Mouse (Mus musculus) hindbrain, embryonic 13.5 days (tissue): ENCODE results near the gene Laptm5. TPM values are rescaled to one million over a fixed set of nuclear protein-coding genes. Genes with fewer than 3 reads are reported as not detected.
A peak's percentile ranks its signal among the peaks of the same experiment; 100 is the strongest.

ENCODE experiments used
- ATAC-seq: fragments of 200-750 bp; cut with Nextera tagmentation; 2 replicates; pipeline ENCODE4 v1.8.0; 2017; ENCODE audit warnings: moderate TSS enrichment; ENCODE audit not compliant: low FRiP score
- H3K27ac ChIP-seq: fragments of 300-500 bp; sonication (generic); 2 replicates; pipeline ENCODE4 v1.5.1; 2015; ENCODE audit warnings: inconsistent platforms, mild to moderate bottlenecking, moderate library complexity
- H3K27me3 ChIP-seq: fragments of 300-500 bp; sonication (generic); 2 replicates; pipeline ENCODE4 v1.6.1; 2015; ENCODE audit warnings: mild to moderate bottlenecking, inconsistent platforms
- H3K36me3 ChIP-seq: fragments of 300-500 bp; sonication (generic); 2 replicates; pipeline ENCODE4 v1.6.1; 2015; ENCODE audit warnings: mild to moderate bottlenecking, inconsistent platforms
- H3K4me1 ChIP-seq: fragments of 300-500 bp; sonication (generic); replicated peaks from 2 replicates; pipeline ENCODE4 v1.6.1; 2015; ENCODE audit warnings: inconsistent platforms
- H3K4me2 ChIP-seq: fragments of 300-500 bp; sonication (generic); 2 replicates; pipeline ENCODE4 v1.6.1; 2015; ENCODE audit warnings: inconsistent platforms, mild to moderate bottlenecking, moderate library complexity
- H3K4me3 ChIP-seq: fragments of 300-500 bp; sonication (generic); 2 replicates; pipeline ENCODE4 v1.5.1; 2015; ENCODE audit warnings: mild to moderate bottlenecking, inconsistent platforms
- H3K9ac ChIP-seq: fragments of 300-500 bp; sonication (generic); 2 replicates; pipeline ENCODE4 v1.6.1; 2015; ENCODE audit warnings: mild to moderate bottlenecking, inconsistent platforms
- H3K9me3 ChIP-seq: fragments of 300-500 bp; sonication (generic); 2 replicates; pipeline ENCODE4 v1.6.1; 2016; ENCODE audit warnings: inconsistent platforms
- WGBS: fragments of 180-500 bp; shearing (Covaris S2); methylation state at CpG from one replicate; pipeline ENCODE4 v1.1.7; 2015; 5-methylcytosine and 5-hydroxymethylcytosine counted together
- polyA plus RNA-seq: library from polyadenylated mRNA; unstranded; fragments of >200 nt; fragmentation: Nextera tagmentation; extraction: Ambion mirVana; gene quantifications from 2 replicates; pipeline ENCODE4 v1.2.1, GENCODE M21; 2015

The Laptm5 gene
- 29.4 and 31.4 TPM in 2 replicates for polyA plus RNA-seq

- no peak within 1 kb of the TSS; the same call in 1 of the 2 replicates for H3K27ac ChIP-seq
Measured at GRCm38 (mm10) chr4:130913077-130913476, at the start of gene Laptm5. Gene Laptm5 (plus strand): TSS chr4:130913125.

GRCm38 (mm10) chr4:130865460-130865859 is 47.5 kb upstream of the Laptm5 start:
- H3K27me3 ChIP-seq, result peaks cover 76% of the 10 kb centered on the region
- H3K9me3 ChIP-seq, result no peaks in the 10 kb centered on the region
- H3K27ac ChIP-seq, result peak overlapping the region; percentile 86
- no peak overlapping the region for H3K4me3 ChIP-seq
- no peak overlapping the region for H3K9ac ChIP-seq
- 11% methylated on average over 5 of the region's 9 CpGs for WGBS
- H3K4me1 ChIP-seq, result peaks cover 52% of the 10 kb centered on the region
- H3K36me3 ChIP-seq, result no peaks in the 10 kb centered on the region
- H3K4me2 ChIP-seq, result peak overlapping the region; percentile 17; the same call in 1 of the 2 replicates
- no peak for ATAC-seq

More at GRCm38 (mm10) chr4:130913077-130913476, at the start of gene Laptm5:
- Histone ChIP-seq H3K4me3 (no peak within 1 kb of the TSS), H3K27me3 (peaks cover 2% of the 10 kb centered on the region; the same call in 1 of the 2 replicates), H3K36me3 (no peaks in the 10 kb centered on the region), H3K9ac (no peak within 1 kb of the TSS), H3K9me3 (no peaks in the 10 kb centered on the region), H3K4me2 (no peak within 1 kb of the TSS), H3K4me1 (peaks cover 5% of the 10 kb centered on the region)
- 65% methylated on average over 11 of the region's 11 CpGs for WGBS
- no peak for ATAC-seq

- Histone ChIP-seq H3K4me2 (peak overlapping the region; percentile 17; the same call in 1 of the 2 replicates), H3K27ac (peak overlapping the region; percentile 86), H3K36me3 (no peaks in the 10 kb centered on the region), H3K4me1 (peaks cover 51% of the 10 kb centered on the region), H3K9ac (peak overlapping the region; percentile 19; the same call in 1 of the 2 replicates), H3K27me3 (peaks cover 72% of the 10 kb centered on the region), H3K4me3 (no peak overlapping the region), H3K9me3 (no peaks in the 10 kb centered on the region)
- ATAC-seq, result peak; percentile 40; the same call in 1 of the 2 replicates
- WGBS, result 9% methylated on average over 8 of the region's 8 CpGs
Measured at GRCm38 (mm10) chr4:130865901-130866371, 47.0 kb upstream of the Laptm5 start.

- Histone ChIP-seq H3K9ac (no peak overlapping the region), H3K27me3 (peaks cover 68% of the 10 kb centered on the region), H3K4me2 (no peak overlapping the region), H3K36me3 (no peaks in the 10 kb centered on the region), H3K9me3 (no peaks in the 10 kb centered on the region), H3K4me1 (peaks cover 50% of the 10 kb centered on the region), H3K27ac (no peak overlapping the region), H3K4me3 (no peak overlapping the region)
- WGBS, result 78% methylated on average over 6 of the region's 6 CpGs
- ATAC-seq, result no peak
Measured at GRCm38 (mm10) chr4:130867940-130868339, 45.0 kb upstream of the Laptm5 start.

- peaks cover 63% of the 10 kb centered on the region for H3K27me3 ChIP-seq
- 0 out of 2 replicates have a peak overlapping the region, but pooled peaks have one; percentile 18 for H3K27ac ChIP-seq
- no peak for ATAC-seq
- H3K9ac ChIP-seq, result no peak overlapping the region
- H3K4me2 ChIP-seq, result no peak overlapping the region
- no peaks in the 10 kb centered on the region for H3K9me3 ChIP-seq
- WGBS, result 52% methylated on average over 5 of the region's 5 CpGs
- no peaks in the 10 kb centered on the region for H3K36me3 ChIP-seq
- peaks cover 53% of the 10 kb centered on the region for H3K4me1 ChIP-seq
- no peak overlapping the region for H3K4me3 ChIP-seq
Measured at GRCm38 (mm10) chr4:130868803-130869202, 44.1 kb upstream of the Laptm5 start.

GRCm38 (mm10) chr4:130872414-130872813 is 40.5 kb upstream of the Laptm5 start:
- H3K27ac ChIP-seq, result peak overlapping the region; percentile 85
- H3K9me3 ChIP-seq, result no peaks in the 10 kb centered on the region
- no peaks in the 10 kb centered on the region for H3K36me3 ChIP-seq
- ATAC-seq, result 0 out of 2 replicates have a peak, but pooled peaks have one; percentile 25
- peaks cover 64% of the 10 kb centered on the region for H3K27me3 ChIP-seq
- H3K4me1 ChIP-seq, result peaks cover 45% of the 10 kb centered on the region
- 28% methylated on average over 11 of the region's 11 CpGs for WGBS
- no peak overlapping the region for H3K4me2 ChIP-seq
- H3K9ac ChIP-seq, result no peak overlapping the region
- H3K4me3 ChIP-seq, result no peak overlapping the region

- Histone ChIP-seq H3K27ac (peak overlapping the region; percentile 85; the same call in 1 of the 2 replicates), H3K4me3 (no peak overlapping the region), H3K9me3 (no peaks in the 10 kb centered on the region), H3K9ac (no peak overlapping the region), H3K27me3 (peaks cover 55% of the 10 kb centered on the region), H3K4me1 (peaks cover 49% of the 10 kb centered on the region), H3K36me3 (no peaks in the 10 kb centered on the region), H3K4me2 (no peak overlapping the region)
- WGBS, result 81% methylated on average over 5 of the region's 5 CpGs
- ATAC-seq, result no peak
Measured at GRCm38 (mm10) chr4:130873440-130873839, 39.5 kb upstream of the Laptm5 start.

GRCm38 (mm10) chr4:130874601-130875000 is 38.3 kb upstream of the Laptm5 start:
- Histone ChIP-seq H3K9me3 (no peaks in the 10 kb centered on the region), H3K9ac (no peak overlapping the region), H3K4me1 (peaks cover 54% of the 10 kb centered on the region), H3K27me3 (peaks cover 52% of the 10 kb centered on the region), H3K4me2 (peak overlapping the region; percentile 18; the same call in 1 of the 2 replicates), H3K36me3 (no peaks in the 10 kb centered on the region), H3K4me3 (no peak overlapping the region), H3K27ac (peak overlapping the region; percentile 63)
- 14% methylated on average over 10 of the region's 10 CpGs for WGBS
- 0 out of 2 replicates have a peak, but pooled peaks have one; percentile 25 for ATAC-seq

GRCm38 (mm10) chr4:130876016-130876726 is 36.8 kb upstream of the Laptm5 start:
- Histone ChIP-seq H3K4me1 (peaks cover 52% of the 10 kb centered on the region), H3K27ac (no peak overlapping the region), H3K36me3 (no peaks in the 10 kb centered on the region), H3K27me3 (peaks cover 56% of the 10 kb centered on the region), H3K4me3 (no peak overlapping the region), H3K9ac (no peak overlapping the region), H3K4me2 (no peak overlapping the region), H3K9me3 (no peaks in the 10 kb centered on the region)
- no peak for ATAC-seq
- WGBS, result 61% methylated on average over 14 of the region's 14 CpGs

- ATAC-seq, result peak; percentile 88
- Histone ChIP-seq H3K9me3 (no peaks in the 10 kb centered on the region), H3K36me3 (no peaks in the 10 kb centered on the region), H3K9ac (0 out of 2 replicates have a peak overlapping the region, but pooled peaks have one; percentile 14), H3K4me3 (no peak overlapping the region), H3K4me2 (peak overlapping the region; percentile 40), H3K27me3 (peaks cover 67% of the 10 kb centered on the region), H3K4me1 (peaks cover 35% of the 10 kb centered on the region), H3K27ac (peak overlapping the region; percentile 75)
- 4% methylated on average over 21 of the region's 21 CpGs for whole genome bisulfite sequencing
Measured at GRCm38 (mm10) chr4:130878273-130879047, 34.5 kb upstream of the Laptm5 start.

- Histone ChIP-seq H3K27ac (peak overlapping the region; percentile 70), H3K9ac (no peak overlapping the region), H3K4me1 (peaks cover 37% of the 10 kb centered on the region), H3K4me2 (no peak overlapping the region), H3K27me3 (peaks cover 65% of the 10 kb centered on the region), H3K36me3 (no peaks in the 10 kb centered on the region), H3K9me3 (no peaks in the 10 kb centered on the region), H3K4me3 (no peak overlapping the region)
- peak; percentile 19; the same call in 1 of the 2 replicates for ATAC-seq
- WGBS, result 76% methylated on average over 1 of the region's 1 CpGs
Measured at GRCm38 (mm10) chr4:130879048-130879384, 33.9 kb upstream of the Laptm5 start.

GRCm38 (mm10) chr4:130881336-130881735 is 31.6 kb upstream of the Laptm5 start:
- Histone ChIP-seq H3K4me1 (peaks cover 28% of the 10 kb centered on the region), H3K4me2 (no peak overlapping the region), H3K27ac (no peak overlapping the region), H3K9ac (no peak overlapping the region), H3K4me3 (no peak overlapping the region), H3K27me3 (peaks cover 54% of the 10 kb centered on the region), H3K9me3 (no peaks in the 10 kb centered on the region), H3K36me3 (no peaks in the 10 kb centered on the region)
- no peak for ATAC-seq
- WGBS, result 73% methylated on average over 5 of the region's 5 CpGs
